Mouse (Mus musculus): Measurements from ENCODE around the gene Nacc1. TPM values are rescaled to one million over a fixed set of nuclear protein-coding genes. Genes with fewer than 3 reads are reported as not detected.

The Nacc1 gene
- polyA plus RNA-seq, 1 experiment = 81.5 TPM

GRCm38 (mm10) chr8:84637946-84638554, 49.6 kb downstream of the Nacc1 start:
- peak overlapping the region; percentile 39 for H3K4me3 ChIP-seq (ENCODE audit: insufficient read depth, poor library complexity, severe bottlenecking)

GRCm38 (mm10) chr8:84636051-84636691, 51.5 kb downstream of the Nacc1 start:
- no peaks in the 10 kb centered on the region for H3K27me3 ChIP-seq (ENCODE audit: control insufficient read depth, insufficient read depth, insufficient read length)
- H3K36me3 ChIP-seq (ENCODE audit: control insufficient read depth, insufficient read depth) = no peaks in the 10 kb centered on the region
- no peaks in the 10 kb centered on the region for H3K79me2 ChIP-seq (ENCODE audit: control insufficient read depth, insufficient read depth)
- TF ChIP-seq CTCF (IDR thresholded peaks at IDR 0.05; ENCODE audit: control insufficient read depth, insufficient read depth, insufficient read length) (no peak), MAX (IDR thresholded peaks at IDR 0.05) (no peak), CEBPB (IDR thresholded peaks at IDR 0.05; ENCODE audit: low read depth) (no peak), FOSL1 (IDR thresholded peaks at IDR 0.05; ENCODE audit: insufficient read depth, low read length, poor library complexity, severe bottlenecking) (no peak), MYOG (IDR thresholded peaks at IDR 0.05; ENCODE audit: control insufficient read depth, extremely low read depth, insufficient read length) (no peak), MYOD1 (IDR thresholded peaks at IDR 0.05; ENCODE audit: control insufficient read depth, insufficient read length, low read depth) (no peak), USF1 (IDR thresholded peaks at IDR 0.05; ENCODE audit: low read depth) (no peak)
- no peak overlapping the region for H3K4me3 ChIP-seq (ENCODE audit: insufficient read depth, poor library complexity, severe bottlenecking)
- H3ac ChIP-seq (ENCODE audit: control insufficient read depth, insufficient read length, low read depth) = peak overlapping the region; percentile 2
- no peaks in the 10 kb centered on the region for H3K79me3 ChIP-seq (ENCODE audit: low read depth)

More at GRCm38 (mm10) chr8:84637946-84638554, 49.6 kb downstream of the Nacc1 start:
- no peaks in the 10 kb centered on the region for H3K36me3 ChIP-seq (ENCODE audit: control insufficient read depth, insufficient read depth)
- TF ChIP-seq MYOD1 (IDR thresholded peaks at IDR 0.05; ENCODE audit: control insufficient read depth, insufficient read length, low read depth) (no peak), USF1 (IDR thresholded peaks at IDR 0.05; ENCODE audit: low read depth) (no peak), MAX (IDR thresholded peaks at IDR 0.05) (no peak), MYOG (IDR thresholded peaks at IDR 0.05; ENCODE audit: control insufficient read depth, extremely low read depth, insufficient read length) (no peak), FOSL1 (IDR thresholded peaks at IDR 0.05; ENCODE audit: insufficient read depth, low read length, poor library complexity, severe bottlenecking) (no peak), CTCF (IDR thresholded peaks at IDR 0.05; ENCODE audit: control insufficient read depth, insufficient read depth, insufficient read length) (no peak), CEBPB (IDR thresholded peaks at IDR 0.05; ENCODE audit: low read depth) (no peak)
- no peaks in the 10 kb centered on the region for H3K79me2 ChIP-seq (ENCODE audit: control insufficient read depth, insufficient read depth)
- no peaks in the 10 kb centered on the region for H3K79me3 ChIP-seq (ENCODE audit: low read depth)
- H3ac ChIP-seq (ENCODE audit: control insufficient read depth, insufficient read length, low read depth) = peak overlapping the region; percentile 61
- H3K27me3 ChIP-seq (ENCODE audit: control insufficient read depth, insufficient read depth, insufficient read length) = no peaks in the 10 kb centered on the region

GRCm38 (mm10) chr8:84635397-84636050, 52.1 kb downstream of the Nacc1 start:
- Histone ChIP-seq H3K79me3 (ENCODE audit: low read depth) (no peaks in the 10 kb centered on the region), H3K4me3 (ENCODE audit: insufficient read depth, poor library complexity, severe bottlenecking) (no peak overlapping the region), H3ac (ENCODE audit: control insufficient read depth, insufficient read length, low read depth) (peak overlapping the region; percentile 2), H3K27me3 (ENCODE audit: control insufficient read depth, insufficient read depth, insufficient read length) (no peaks in the 10 kb centered on the region), H3K79me2 (ENCODE audit: control insufficient read depth, insufficient read depth) (no peaks in the 10 kb centered on the region), H3K36me3 (ENCODE audit: control insufficient read depth, insufficient read depth) (no peaks in the 10 kb centered on the region)
- TF ChIP-seq MYOD1 (IDR thresholded peaks at IDR 0.05; ENCODE audit: control insufficient read depth, insufficient read length, low read depth) (no peak), FOSL1 (IDR thresholded peaks at IDR 0.05; ENCODE audit: insufficient read depth, low read length, poor library complexity, severe bottlenecking) (no peak), USF1 (IDR thresholded peaks at IDR 0.05; ENCODE audit: low read depth) (no peak), CTCF (IDR thresholded peaks at IDR 0.05; ENCODE audit: control insufficient read depth, insufficient read depth, insufficient read length) (no peak), CEBPB (IDR thresholded peaks at IDR 0.05; ENCODE audit: low read depth) (no peak), MYOG (IDR thresholded peaks at IDR 0.05; ENCODE audit: control insufficient read depth, extremely low read depth, insufficient read length) (no peak), MAX (IDR thresholded peaks at IDR 0.05) (no peak)

GRCm38 (mm10) chr8:84634849-84635304, 52.8 kb downstream of the Nacc1 start:
- TF ChIP-seq MAX (IDR thresholded peaks at IDR 0.05) (no peak), FOSL1 (IDR thresholded peaks at IDR 0.05; ENCODE audit: insufficient read depth, low read length, poor library complexity, severe bottlenecking) (no peak), MYOG (IDR thresholded peaks at IDR 0.05; ENCODE audit: control insufficient read depth, extremely low read depth, insufficient read length) (no peak), CEBPB (IDR thresholded peaks at IDR 0.05; ENCODE audit: low read depth) (no peak), MYOD1 (IDR thresholded peaks at IDR 0.05; ENCODE audit: control insufficient read depth, insufficient read length, low read depth) (no peak)
- H3K79me3 ChIP-seq (ENCODE audit: low read depth) = no peaks in the 10 kb centered on the region
- H3K79me2 ChIP-seq (ENCODE audit: control insufficient read depth, insufficient read depth) = no peaks in the 10 kb centered on the region
- H3ac ChIP-seq (ENCODE audit: control insufficient read depth, insufficient read length, low read depth) = no peak overlapping the region
- H3K4me3 ChIP-seq (ENCODE audit: insufficient read depth, poor library complexity, severe bottlenecking) = no peak overlapping the region
- no peaks in the 10 kb centered on the region for H3K27me3 ChIP-seq (ENCODE audit: control insufficient read depth, insufficient read depth, insufficient read length)
- no peaks in the 10 kb centered on the region for H3K36me3 ChIP-seq (ENCODE audit: control insufficient read depth, insufficient read depth)

GRCm38 (mm10) chr8:84633841-84634584, 53.6 kb downstream of the Nacc1 start:
- no peak for TF ChIP-seq MYOG (IDR thresholded peaks at IDR 0.05; ENCODE audit: control insufficient read depth, extremely low read depth, insufficient read length)
- no peak for TF ChIP-seq MAX (IDR thresholded peaks at IDR 0.05)
- no peak for TF ChIP-seq CTCF (IDR thresholded peaks at IDR 0.05; ENCODE audit: control insufficient read depth, insufficient read depth, insufficient read length)
- TF ChIP-seq MYOD1 (IDR thresholded peaks at IDR 0.05; ENCODE audit: control insufficient read depth, insufficient read length, low read depth) = no peak
- no peak for TF ChIP-seq FOSL1 (IDR thresholded peaks at IDR 0.05; ENCODE audit: insufficient read depth, low read length, poor library complexity, severe bottlenecking)
- no peak for TF ChIP-seq CEBPB (IDR thresholded peaks at IDR 0.05; ENCODE audit: low read depth)
- TF ChIP-seq USF1 (IDR thresholded peaks at IDR 0.05; ENCODE audit: low read depth) = no peak
- no peaks in the 10 kb centered on the region for H3K79me3 ChIP-seq (ENCODE audit: low read depth)
- no peaks in the 10 kb centered on the region for H3K27me3 ChIP-seq (ENCODE audit: control insufficient read depth, insufficient read depth, insufficient read length)
- H3ac ChIP-seq (ENCODE audit: control insufficient read depth, insufficient read length, low read depth) = no peak overlapping the region
- no peaks in the 10 kb centered on the region for H3K79me2 ChIP-seq (ENCODE audit: control insufficient read depth, insufficient read depth)
- no peak overlapping the region for H3K4me3 ChIP-seq (ENCODE audit: insufficient read depth, poor library complexity, severe bottlenecking)
- no peaks in the 10 kb centered on the region for H3K36me3 ChIP-seq (ENCODE audit: control insufficient read depth, insufficient read depth)
